In genomic region chr19:10867946-10868622, GRCm38 (mm10) we compare ENCODE assay signal across 9 mouse cellular contexts. TPM values are rescaled to one million over a fixed set of nuclear protein-coding genes. Genes with fewer than 3 reads are reported as not detected.
DNase-seq lines count a peak whose midpoint lies in the region; ATAC-seq and TF ChIP-seq lines count a peak whose summit lies in the region.
"Had no signal": no experiment of that assay in that cellular context is flagged by ENCODE, and none has a peak within 500 bp of the region (broad histone marks: within the 10 kb centered on the region; RNA-seq: fewer than 3 reads in every experiment).

No protein-coding gene starts in this region.

- H3K4me3 ChIP-seq in heart, postnatal 0 days (ENCODE audit: low read depth, low read length): peak overlapping the region; percentile 70
- H3K4me3 ChIP-seq in embryonic facial prominence, embryonic 10.5 days: peak overlapping the region; percentile 90
- peak overlapping the region; percentile 84 for H3K4me3 ChIP-seq in hindbrain, embryonic 13.5 days
- peak overlapping the region; percentile 76 for H3K4me3 ChIP-seq in midbrain, embryonic 15.5 days
- H3K4me3 ChIP-seq in lung, adult 2 months (replicated peaks; ENCODE audit: extremely low read depth, low read depth, low read length): no peak overlapping the region

- H3K36me3 ChIP-seq in heart, postnatal 0 days (replicated peaks; ENCODE audit: control insufficient read depth, insufficient read depth, low read length): peaks cover 57% of the 10 kb centered on the region
- peaks cover 70% of the 10 kb centered on the region for H3K36me3 ChIP-seq in embryonic facial prominence, embryonic 10.5 days (replicated peaks)
- H3K36me3 ChIP-seq in hindbrain, embryonic 13.5 days: peaks cover 66% of the 10 kb centered on the region
- peaks cover 51% of the 10 kb centered on the region for H3K36me3 ChIP-seq in midbrain, embryonic 15.5 days (replicated peaks)

- no peak for DNase-seq in heart, postnatal 0 days (ENCODE audit: low spot score)
- no peak for DNase-seq in heart, adult 18-20 months
- DNase-seq in embryonic facial prominence, embryonic 10.5 days (ENCODE audit: low spot score): no peak
- no peak for DNase-seq in spleen, adult 18-20 months
- DNase-seq in lung, postnatal 36 days: no peak
- DNase-seq in lung, adult 2 months: no peak

- WGBS in heart, postnatal 0 days: 42% methylated on average over 5 of the region's 5 CpGs
- 35% methylated on average over 5 of the region's 5 CpGs for WGBS in embryonic facial prominence, embryonic 10.5 days
- 25% methylated on average over 5 of the region's 5 CpGs for WGBS in hindbrain, embryonic 13.5 days
- 20% methylated on average over 5 of the region's 5 CpGs for WGBS in midbrain, embryonic 15.5 days
- 38% methylated on average over 5 of the region's 5 CpGs for WGBS in lung, adult 2 months

- H3K9ac ChIP-seq in heart, postnatal 0 days (replicated peaks; ENCODE audit: low read depth, low read length): peak overlapping the region; percentile 67; the same call in 1 of the 2 replicates
- H3K9ac ChIP-seq in hindbrain, embryonic 13.5 days: peak overlapping the region; percentile 98
- H3K9ac ChIP-seq in midbrain, embryonic 15.5 days: peak overlapping the region; percentile 93

- TF ChIP-seq CTCF in heart, postnatal 0 days (IDR thresholded peaks at IDR 0.05; ENCODE audit: low read depth): no peak
- TF ChIP-seq CTCF in lung, adult 2 months (IDR thresholded peaks at IDR 0.05; ENCODE audit: insufficient read depth, low read length): no peak

- H3K27me3 ChIP-seq in heart, postnatal 0 days (ENCODE audit: control insufficient read depth, insufficient read depth, low read length): no peaks in the 10 kb centered on the region
- H3K27me3 ChIP-seq in embryonic facial prominence, embryonic 10.5 days (replicated peaks; ENCODE audit: low read depth, poor library complexity, severe bottlenecking): no peaks in the 10 kb centered on the region; the same call in 1 of the 2 replicates
- H3K27me3 ChIP-seq in hindbrain, embryonic 13.5 days: no peaks in the 10 kb centered on the region
- no peaks in the 10 kb centered on the region for H3K27me3 ChIP-seq in midbrain, embryonic 15.5 days (replicated peaks)
- H3K27me3 ChIP-seq: Patski had no signal

- peak overlapping the region; percentile 84 for H3K4me2 ChIP-seq in heart, postnatal 0 days (ENCODE audit: low read depth, low read length)
- peak overlapping the region; percentile 93 for H3K4me2 ChIP-seq in hindbrain, embryonic 13.5 days
- peak overlapping the region; percentile 71 for H3K4me2 ChIP-seq in midbrain, embryonic 15.5 days

- no peak for TF ChIP-seq POLR2A in lung, adult 2 months (IDR thresholded peaks at IDR 0.05; ENCODE audit: borderline replicate concordance, extremely low read depth, low read depth, low read length)

- no peak for TF ChIP-seq EP300 in heart, postnatal 0 days (IDR thresholded peaks at IDR 0.05; ENCODE audit: low read depth)

- no peak for ATAC-seq in heart, postnatal 0 days (ENCODE audit: insufficient read depth, low read depth)
- no peak for ATAC-seq in hindbrain, embryonic 13.5 days (ENCODE audit: low FRiP score)
- no peak for ATAC-seq in midbrain, embryonic 15.5 days (replicated peaks)
- ATAC-seq: Patski had no signal

- H3K27ac ChIP-seq in heart, postnatal 0 days (ENCODE audit: low read depth): no peak overlapping the region
- H3K27ac ChIP-seq in embryonic facial prominence, embryonic 10.5 days (replicated peaks): peak overlapping the region; percentile 99
- H3K27ac ChIP-seq in hindbrain, embryonic 13.5 days: peak overlapping the region; percentile 96
- H3K27ac ChIP-seq in midbrain, embryonic 15.5 days: peak overlapping the region; percentile 91

- no peaks in the 10 kb centered on the region for H3K9me3 ChIP-seq in heart, postnatal 0 days (replicated peaks; ENCODE audit: control insufficient read depth, low read length)
- H3K9me3 ChIP-seq in embryonic facial prominence, embryonic 10.5 days: no peaks in the 10 kb centered on the region
- H3K9me3 ChIP-seq in hindbrain, embryonic 13.5 days: no peaks in the 10 kb centered on the region
- no peaks in the 10 kb centered on the region for H3K9me3 ChIP-seq in midbrain, embryonic 15.5 days

- H3K4me1 ChIP-seq in heart, postnatal 0 days (ENCODE audit: control insufficient read depth, insufficient read depth): peaks cover 14% of the 10 kb centered on the region; the same call in 1 of the 2 replicates
- H3K4me1 ChIP-seq in embryonic facial prominence, embryonic 10.5 days: peaks cover 40% of the 10 kb centered on the region
- peaks cover 34% of the 10 kb centered on the region for H3K4me1 ChIP-seq in hindbrain, embryonic 13.5 days (replicated peaks)
- peaks cover 32% of the 10 kb centered on the region for H3K4me1 ChIP-seq in midbrain, embryonic 15.5 days
- peaks cover 5% of the 10 kb centered on the region; the same call in 1 of the 2 replicates for H3K4me1 ChIP-seq in lung, adult 2 months (ENCODE audit: control insufficient read depth, insufficient read depth, low read length)

RNA-seq across cellular contexts. Expression of gene Tmem132a, which starts 1.7 kb away (rescaled TPM):
- 69.1 and 71.7 TPM in 2 replicates for total RNA-seq in heart, postnatal 0 days (2014; rRNA removed; ENCODE audit: low replicate concordance)
- polyA plus RNA-seq in heart, postnatal 0 days (2015; fragmentation: Nextera tagmentation; extraction: Ambion mirVana): 19.3 and 19.5 TPM in 2 replicates
- total RNA-seq in heart, adult 18-20 months (2021): 10 to 100 TPM; 10.1 to 10.3 TPM
- 139 and 142 TPM in 2 replicates for polyA plus RNA-seq in embryonic facial prominence, embryonic 10.5 days (2016; fragmentation: Nextera tagmentation; extraction: Ambion mirVana)
- polyA plus RNA-seq in hindbrain, embryonic 13.5 days (2015; fragmentation: Nextera tagmentation; extraction: Ambion mirVana): 174 and 180 TPM in 2 replicates
- polyA plus RNA-seq in midbrain, embryonic 15.5 days (2015; fragmentation: Nextera tagmentation; extraction: Ambion mirVana): 224 and 236 TPM in 2 replicates
- polyA plus RNA-seq in lung, adult 2 months (2012; rRNA removed): 22.4 and 23.5 TPM in 2 replicates

RNA-seq across cellular contexts. Expression of gene Tmem109, which starts 13.7 kb away (rescaled TPM):
- 80.6 and 99.8 TPM in 2 replicates for total RNA-seq in heart, postnatal 0 days (2014; rRNA removed; ENCODE audit: low replicate concordance)
- polyA plus RNA-seq in heart, postnatal 0 days (2015; fragmentation: Nextera tagmentation; extraction: Ambion mirVana): 85.8 and 90.9 TPM in 2 replicates
- total RNA-seq in heart, adult 18-20 months (2021): 100 to 1,000 TPM; 104 to 113 TPM
- polyA plus RNA-seq in embryonic facial prominence, embryonic 10.5 days (2016; fragmentation: Nextera tagmentation; extraction: Ambion mirVana): 60.8 and 63.7 TPM in 2 replicates
- polyA plus RNA-seq in hindbrain, embryonic 13.5 days (2015; fragmentation: Nextera tagmentation; extraction: Ambion mirVana): 34.2 and 34.3 TPM in 2 replicates
- 46.2 and 48.4 TPM in 2 replicates for polyA plus RNA-seq in midbrain, embryonic 15.5 days (2015; fragmentation: Nextera tagmentation; extraction: Ambion mirVana)
- polyA plus RNA-seq in lung, adult 2 months (2012; rRNA removed): 206 and 278 TPM in 2 replicates

RNA-seq across cellular contexts. Expression of gene Prpf19, which starts 26.9 kb away (rescaled TPM):
- total RNA-seq in heart, postnatal 0 days (2014; rRNA removed; ENCODE audit: low replicate concordance): 362 and 463 TPM in 2 replicates
- polyA plus RNA-seq in heart, postnatal 0 days (2015; fragmentation: Nextera tagmentation; extraction: Ambion mirVana): 33.0 and 36.8 TPM in 2 replicates
- total RNA-seq in heart, adult 18-20 months (2021): 100 to 1,000 TPM; 237 to 251 TPM
- polyA plus RNA-seq in embryonic facial prominence, embryonic 10.5 days (2016; fragmentation: Nextera tagmentation; extraction: Ambion mirVana): 38.9 and 42.0 TPM in 2 replicates
- 40.2 and 42.9 TPM in 2 replicates for polyA plus RNA-seq in hindbrain, embryonic 13.5 days (2015; fragmentation: Nextera tagmentation; extraction: Ambion mirVana)
- polyA plus RNA-seq in midbrain, embryonic 15.5 days (2015; fragmentation: Nextera tagmentation; extraction: Ambion mirVana): 44.5 and 47.5 TPM in 2 replicates
- polyA plus RNA-seq in lung, adult 2 months (2012; rRNA removed): 159 and 186 TPM in 2 replicates

RNA-seq across cellular contexts. Expression of gene Slc15a3, which starts 28.6 kb away (rescaled TPM):
- total RNA-seq in heart, postnatal 0 days (2014; rRNA removed; ENCODE audit: low replicate concordance): 0.46 and 2.7 TPM in 2 replicates
- 0.43 and 0.59 TPM in 2 replicates for polyA plus RNA-seq in heart, postnatal 0 days (2015; fragmentation: Nextera tagmentation; extraction: Ambion mirVana)
- total RNA-seq in heart, adult 18-20 months (2021): 1 to 10 TPM; 2.1 TPM
- polyA plus RNA-seq in embryonic facial prominence, embryonic 10.5 days (2016; fragmentation: Nextera tagmentation; extraction: Ambion mirVana): 0.43 and 0.77 TPM in 2 replicates
- polyA plus RNA-seq in hindbrain, embryonic 13.5 days (2015; fragmentation: Nextera tagmentation; extraction: Ambion mirVana): 0.25 and 0.36 TPM in 2 replicates
- polyA plus RNA-seq in midbrain, embryonic 15.5 days (2015; fragmentation: Nextera tagmentation; extraction: Ambion mirVana): 0.13 and 0.31 TPM in 2 replicates
- 33.3 and 42.0 TPM in 2 replicates for polyA plus RNA-seq in lung, adult 2 months (2012; rRNA removed)

RNA-seq across cellular contexts. Expression of gene Cd6, which starts 38.2 kb away (rescaled TPM):
- 3.6 TPM in 1 of 2 replicates, not detected in the other for total RNA-seq in heart, postnatal 0 days (2014; rRNA removed; ENCODE audit: low replicate concordance)
- not detected in 2 replicates for polyA plus RNA-seq in heart, postnatal 0 days (2015; fragmentation: Nextera tagmentation; extraction: Ambion mirVana)
- 1 to 10 TPM in 1 of 2 experiments, under 1 TPM in 1; 0.17 to 1.2 TPM for total RNA-seq in heart, adult 18-20 months (2021)
- polyA plus RNA-seq in embryonic facial prominence, embryonic 10.5 days (2016; fragmentation: Nextera tagmentation; extraction: Ambion mirVana): 0.09 and 0.15 TPM in 2 replicates
- polyA plus RNA-seq in hindbrain, embryonic 13.5 days (2015; fragmentation: Nextera tagmentation; extraction: Ambion mirVana): not detected in 2 replicates
- 0.19 TPM in 1 of 2 replicates, not detected in the other for polyA plus RNA-seq in midbrain, embryonic 15.5 days (2015; fragmentation: Nextera tagmentation; extraction: Ambion mirVana)
- polyA plus RNA-seq in lung, adult 2 months (2012; rRNA removed): 2.8 and 3.5 TPM in 2 replicates
